Mouse (Mus musculus) lung, adult 2 months (tissue): ENCODE results near the gene Brd9. TPM values are rescaled to one million over a fixed set of nuclear protein-coding genes. Genes with fewer than 3 reads are reported as not detected.
"Not testable (repeated sequence)": the region's sequence is repeated elsewhere in the genome, so short reads cannot be mapped to it uniquely, and the experiment has no call there.

Source experiments
- DNase-seq: peaks from one replicate; pipeline ENCODE4 v3.0.0; 2022
- H3K4me1 ChIP-seq: fragments of 200-500 bp; 2 replicates; pipeline ENCODE4 v1.6.1; 2011; ENCODE audit warnings: low read length; ENCODE audit not compliant: control insufficient read depth, insufficient read depth
- H3K4me3 ChIP-seq: fragments of 200-500 bp; replicated peaks from 2 replicates; pipeline ENCODE3; 2011; ENCODE audit warnings: low read depth, mild to moderate bottlenecking, control low read depth, low read length; ENCODE audit errors: extremely low read depth
- CTCF ChIP-seq: fragments of 200-500 bp; IDR thresholded peaks from 2 replicates; pipeline ENCODE4 v1.5.1; 2011; ENCODE audit warnings: mild to moderate bottlenecking, low read length, control low read depth; ENCODE audit not compliant: insufficient read depth
- POLR2A ChIP-seq: fragments of 200-500 bp; IDR thresholded peaks from 2 replicates; pipeline ENCODE4 v1.6.1; 2011; ENCODE audit warnings: low read depth, mild to moderate bottlenecking, control low read depth, low read length, borderline replicate concordance; ENCODE audit errors: extremely low read depth
- WGBS: fragments of 180-500 bp; shearing (Covaris S2); methylation state at CpG from one replicate; pipeline ENCODE4 v1.1.7; 2018; 5-methylcytosine and 5-hydroxymethylcytosine counted together
- polyA plus RNA-seq: library from polyadenylated mRNA; depleted of rRNA; stranded (reverse); fragments of >200 nt; gene quantifications from 2 replicates; pipeline ENCODE4 v1.2.3, GENCODE M21; 2012

The Brd9 gene
- polyA plus RNA-seq, 1 experiment = 36.3 TPM

DNA sequence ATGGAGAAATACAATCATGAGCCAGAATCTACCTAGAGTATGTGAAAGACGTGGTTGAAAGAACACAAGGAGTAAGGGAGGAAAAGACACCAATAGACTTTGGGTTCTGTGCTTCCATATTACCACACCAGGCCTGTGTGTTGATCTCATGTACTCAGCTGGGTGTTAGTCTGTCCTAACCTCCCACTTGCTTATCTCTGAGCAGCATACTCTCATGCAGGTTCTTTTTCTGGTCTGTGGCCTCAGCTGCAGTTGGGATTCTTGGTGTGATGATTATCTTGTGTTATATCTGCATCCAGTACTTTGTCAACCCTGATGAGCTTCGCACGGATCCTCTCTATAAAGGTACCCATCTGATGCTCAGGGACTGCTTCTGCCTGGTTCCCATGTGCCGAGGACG, 39.3 kb downstream of the Brd9 start:
- Histone ChIP-seq H3K4me3 (no peak overlapping the region), H3K4me1 (no peaks in the 10 kb centered on the region)
- TF ChIP-seq CTCF (no peak), POLR2A (no peak)
- 82% methylated on average over 5 of the region's 5 CpGs for WGBS
- no peak for DNase-seq

DNA sequence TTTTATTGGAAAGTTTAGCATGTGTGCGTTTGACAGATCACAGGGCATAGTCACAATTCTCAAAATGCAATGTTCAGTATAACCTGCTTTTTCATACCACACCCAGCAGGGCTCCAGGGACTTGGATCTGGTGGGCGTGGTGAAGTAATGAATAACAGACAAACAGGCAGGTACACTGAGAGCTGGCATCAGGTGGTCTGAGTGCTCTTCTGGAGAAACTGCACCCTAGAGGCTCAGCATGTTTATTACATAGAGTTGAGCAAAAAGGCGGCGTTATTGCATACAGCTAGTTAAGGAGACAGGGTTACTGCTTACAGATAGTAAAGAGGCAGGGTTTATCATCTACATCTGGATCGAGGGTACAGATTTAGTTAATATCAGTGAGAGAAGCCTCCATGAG, 52.7 kb downstream of the Brd9 start:
- no peak for DNase-seq
- Histone ChIP-seq H3K4me1 (no peaks in the 10 kb centered on the region), H3K4me3 (no peak overlapping the region)
- TF ChIP-seq POLR2A (no peak), CTCF (no peak)
- 73% methylated on average over 5 of the region's 5 CpGs for WGBS

DNA sequence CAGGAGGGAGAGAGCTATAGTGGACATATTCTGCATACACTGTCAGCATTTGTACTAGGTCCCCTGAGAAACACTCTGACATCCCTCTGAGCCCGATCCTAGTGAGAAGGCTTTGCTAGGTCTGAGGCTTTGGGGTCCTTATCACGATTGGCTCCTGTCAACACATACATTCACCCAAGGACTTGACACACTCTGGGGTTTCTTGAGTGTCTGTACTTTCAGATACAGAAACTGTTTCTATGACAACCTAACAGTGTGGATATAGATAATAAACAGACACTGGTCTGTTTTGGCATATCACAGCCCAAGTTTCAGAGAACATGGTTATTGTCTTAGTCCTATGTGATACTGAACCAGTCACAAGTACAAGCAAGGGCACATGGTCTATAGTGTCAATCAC, 53.1 kb downstream of the Brd9 start:
- Histone ChIP-seq H3K4me1 (no peaks in the 10 kb centered on the region), H3K4me3 (no peak overlapping the region)
- no peak for DNase-seq
- TF ChIP-seq CTCF = no peak
- no peak for TF ChIP-seq POLR2A
- 45% methylated on average over 2 of the region's 2 CpGs for WGBS

DNA sequence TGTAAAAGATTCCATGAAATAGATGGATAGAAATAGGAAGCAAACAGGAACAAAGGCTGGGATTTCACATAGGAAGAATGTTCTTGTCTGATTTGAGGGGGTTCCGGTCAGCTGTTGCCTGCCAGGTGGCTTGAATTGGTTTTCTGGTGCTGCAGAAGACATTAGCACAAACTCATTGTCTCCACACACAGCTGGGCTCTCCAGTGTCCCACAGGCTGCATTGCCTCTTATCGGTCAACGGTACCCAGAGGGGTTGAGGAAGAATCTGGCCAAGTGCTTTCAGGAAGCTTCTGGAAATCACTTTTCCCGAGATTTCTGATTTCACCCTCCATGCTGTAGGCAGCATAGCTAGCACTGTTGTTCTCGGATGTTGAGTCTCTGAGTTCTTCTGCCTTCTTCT, 53.7 kb downstream of the Brd9 start:
- H3K4me1 ChIP-seq = no peaks in the 10 kb centered on the region
- no peak overlapping the region for H3K4me3 ChIP-seq
- WGBS = 67% methylated on average over 5 of the region's 5 CpGs
- no peak for DNase-seq
- TF ChIP-seq CTCF (no peak), POLR2A (no peak)

DNA sequence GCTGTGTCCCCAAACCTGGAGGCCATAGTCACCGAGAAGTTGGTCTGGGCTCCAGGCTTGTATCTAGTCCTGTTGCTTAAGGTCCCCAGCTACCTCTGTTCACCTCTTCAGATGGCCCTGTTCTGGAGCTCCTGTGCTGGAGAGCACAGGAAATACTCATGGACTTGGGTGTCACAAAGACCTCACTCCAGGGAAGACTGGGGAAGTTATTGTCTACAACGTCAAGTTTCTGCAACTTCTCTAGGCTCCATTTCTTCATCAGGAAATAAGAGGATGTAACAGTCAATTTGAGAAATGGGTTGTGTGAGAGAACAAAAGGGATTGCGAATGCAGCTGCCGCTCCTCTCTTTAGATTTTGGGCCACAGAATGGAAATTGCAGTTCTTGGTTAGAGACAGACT, 58.8 kb downstream of the Brd9 start:
- no peak for DNase-seq
- TF ChIP-seq POLR2A = no peak
- no peak for TF ChIP-seq CTCF
- 63% methylated on average over 4 of the region's 4 CpGs for WGBS
- no peaks in the 10 kb centered on the region for H3K4me1 ChIP-seq
- H3K4me3 ChIP-seq = no peak overlapping the region

DNA sequence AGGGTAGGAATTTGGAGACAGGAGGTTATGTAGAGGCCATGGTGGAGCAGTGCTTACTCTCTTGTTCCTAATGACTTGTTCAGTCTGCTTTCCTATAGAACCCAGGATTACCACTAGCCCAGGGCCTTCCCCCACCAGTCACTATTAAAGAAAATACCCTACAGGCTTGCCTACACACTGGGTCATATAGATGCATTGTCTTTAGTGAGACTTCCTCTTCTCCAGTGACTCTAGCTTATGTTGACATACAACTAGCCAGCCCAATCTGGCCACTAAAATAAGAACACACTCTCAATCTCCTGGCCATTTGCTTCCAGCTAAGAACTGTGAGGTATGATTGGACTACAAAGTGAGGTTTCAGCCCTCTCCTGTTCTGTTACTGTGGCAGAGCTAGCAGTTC, 62.9 kb downstream of the Brd9 start:
- no peak for DNase-seq
- Histone ChIP-seq H3K4me1 (no peaks in the 10 kb centered on the region), H3K4me3 (no peak overlapping the region)
- no peak for TF ChIP-seq CTCF
- TF ChIP-seq POLR2A = no peak

DNA sequence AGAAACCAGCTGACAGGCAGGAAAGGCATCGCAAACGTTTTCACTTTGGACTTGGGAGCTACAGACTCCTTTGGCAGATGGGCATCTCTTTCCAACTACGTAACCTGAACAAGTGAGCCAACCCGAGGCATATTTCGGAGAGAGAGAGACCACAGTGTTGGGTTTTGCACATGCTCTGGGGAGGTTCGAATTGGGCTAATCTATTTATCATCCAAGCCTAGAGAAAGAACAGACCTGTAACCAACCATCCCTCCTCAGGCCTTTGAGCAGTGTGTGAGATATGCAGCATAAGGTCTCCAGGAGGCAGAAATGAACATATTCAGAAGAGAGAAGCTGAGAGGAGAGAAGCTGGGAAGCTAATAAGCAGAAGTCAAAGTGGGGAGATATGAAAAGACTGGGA, 63.4 kb downstream of the Brd9 start:
- H3K4me1 ChIP-seq = no peaks in the 10 kb centered on the region
- TF ChIP-seq CTCF (no peak), POLR2A (no peak)
- H3K4me3 ChIP-seq = no peak overlapping the region
- DNase-seq = no peak
- 81% methylated on average over 6 of the region's 6 CpGs for WGBS

DNA sequence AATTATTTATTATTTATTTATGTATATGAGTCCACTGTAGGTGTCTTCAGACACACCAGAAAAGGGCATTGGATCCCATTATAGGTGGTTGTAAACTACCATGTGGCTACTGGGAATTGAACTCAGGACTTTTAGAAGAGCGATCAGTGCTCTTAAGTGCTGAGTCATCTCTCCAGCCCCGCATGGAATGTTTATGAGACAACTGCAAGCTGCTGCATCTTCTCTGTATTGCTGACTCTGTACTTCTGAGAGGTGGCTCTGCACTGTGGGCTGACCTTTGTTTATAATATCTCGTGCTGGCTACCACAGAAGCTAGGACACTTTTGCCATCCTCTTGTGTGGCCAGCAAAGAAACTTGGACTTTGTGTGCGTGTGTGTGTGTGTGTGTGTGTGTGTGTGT, 63.9 kb downstream of the Brd9 start:
- Histone ChIP-seq H3K4me3 (no peak overlapping the region), H3K4me1 (no peaks in the 10 kb centered on the region)
- TF ChIP-seq POLR2A (no peak), CTCF (no peak)
- DNase-seq = no peak
- 48% methylated on average over 4 of the region's 4 CpGs for WGBS

DNA sequence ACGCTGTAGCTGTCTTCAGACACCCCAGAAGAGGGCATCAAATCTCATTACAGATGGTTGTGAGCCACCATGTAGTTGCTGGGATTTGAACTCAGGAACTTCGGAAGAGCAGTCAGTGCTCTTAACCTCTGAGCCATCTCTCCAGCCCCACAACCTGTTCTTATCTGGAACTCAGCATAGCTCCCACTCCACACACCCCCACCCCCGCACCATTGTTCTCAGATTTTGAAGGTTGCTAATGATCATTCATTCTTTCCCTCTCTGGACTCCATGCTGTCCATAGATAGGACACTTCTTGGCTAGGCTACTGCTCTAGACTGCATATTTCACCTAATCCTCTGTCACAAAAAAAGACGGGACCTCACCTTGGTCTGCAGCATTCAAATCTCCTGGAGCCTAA, 69.3 kb downstream of the Brd9 start:
- DNase-seq, H3K4me1 ChIP-seq, H3K4me3 ChIP-seq: not testable (repeated sequence)
- 91% methylated on average over 4 of the region's 4 CpGs for WGBS

DNA sequence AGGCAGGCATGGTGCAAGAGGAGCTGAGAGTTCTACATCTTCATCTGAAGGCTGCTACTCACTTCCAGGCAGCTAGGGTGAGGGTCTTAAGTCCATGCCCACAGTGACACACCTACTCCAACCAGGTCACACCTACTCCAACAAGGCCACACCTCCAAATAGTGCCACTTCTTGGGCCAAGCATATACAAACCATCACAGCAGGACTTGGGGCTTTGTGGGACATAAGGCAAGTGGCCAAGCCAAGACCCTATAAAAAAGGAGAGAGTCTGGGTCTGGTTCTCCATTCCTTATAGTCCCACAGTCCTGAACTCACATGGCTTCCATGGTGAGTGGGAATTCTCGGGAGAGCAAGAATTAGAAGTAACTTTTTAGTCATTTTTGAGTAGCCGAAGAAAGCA, 70.6 kb downstream of the Brd9 start:
- DNase-seq, H3K4me3 ChIP-seq, H3K4me1 ChIP-seq: not testable (repeated sequence)
- WGBS = 52% methylated on average over 2 of the region's 2 CpGs
